Mouse (Mus musculus): ENCODE measurements around the gene Lrrc15. TPM values are rescaled to one million over a fixed set of nuclear protein-coding genes. Genes with fewer than 3 reads are reported as not detected.

The Lrrc15 gene
- polyA plus RNA-seq, 1 experiment from 2014 or later: 0.13 TPM

DNA sequence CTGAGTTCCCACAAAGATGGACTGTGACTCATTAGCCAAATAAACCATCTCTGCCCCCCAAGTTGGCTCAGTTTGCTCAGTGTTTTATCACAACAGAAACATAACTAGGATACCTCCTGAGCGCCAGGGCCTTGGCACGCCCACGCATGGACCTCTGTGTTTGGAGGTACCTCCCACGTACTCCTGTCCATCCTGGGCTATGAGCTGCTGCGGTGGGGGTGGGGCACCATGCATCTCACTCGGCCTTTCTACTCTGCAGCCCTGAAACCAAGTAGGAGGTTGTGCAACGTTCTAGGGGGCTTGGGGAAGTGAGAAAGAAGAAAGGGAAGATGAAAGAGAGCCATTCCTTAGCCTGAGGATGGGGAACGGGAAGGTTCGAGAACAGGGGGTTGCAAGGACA lies 25.3 kb downstream of the Lrrc15 start:
- Histone ChIP-seq H3K4me3 (ENCODE audit: low read length) (no peak overlapping the region), H3K9ac (ENCODE audit: low read length) (no peak overlapping the region), H3K36me3 (ENCODE audit: control insufficient read depth, insufficient read depth, low read length) (no peaks in the 10 kb centered on the region), H3K4me2 (ENCODE audit: low read depth, low read length) (no peak overlapping the region), H3K27ac (ENCODE audit: low read length) (no peak overlapping the region), H3K4me1 (replicated peaks; ENCODE audit: control insufficient read depth, insufficient read depth, low read length) (no peaks in the 10 kb centered on the region), H3K27me3 (ENCODE audit: control insufficient read depth, insufficient read depth, low read depth, low read length) (no peaks in the 10 kb centered on the region), H3K9me3 (ENCODE audit: control insufficient read depth, low read length) (no peaks in the 10 kb centered on the region)
- no peak for ATAC-seq (ENCODE audit: low read depth)
- 62% methylated on average over 9 of the region's 9 CpGs for WGBS

DNA sequence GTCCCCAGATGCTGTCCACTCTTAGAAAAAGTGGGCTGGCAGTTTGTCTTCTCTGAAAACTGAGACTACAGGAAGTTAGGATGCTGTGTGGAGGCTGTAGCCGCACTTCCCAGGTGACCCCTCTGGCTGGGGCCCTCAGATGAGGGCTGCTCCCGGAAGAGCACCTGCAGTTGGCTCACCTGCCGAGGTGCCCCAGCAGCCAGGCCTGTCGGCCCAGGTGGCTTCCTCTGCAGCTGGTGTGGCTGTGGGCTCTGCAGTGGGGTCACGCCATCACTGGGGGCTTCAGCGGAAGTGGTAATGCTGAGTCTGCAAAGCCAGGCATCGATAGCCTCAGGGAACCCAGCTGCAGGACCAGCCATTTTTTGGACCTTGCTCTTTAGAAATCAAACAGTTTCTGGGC lies 28.0 kb downstream of the Lrrc15 start:
- no peak for ATAC-seq (ENCODE audit: low read depth)

DNA sequence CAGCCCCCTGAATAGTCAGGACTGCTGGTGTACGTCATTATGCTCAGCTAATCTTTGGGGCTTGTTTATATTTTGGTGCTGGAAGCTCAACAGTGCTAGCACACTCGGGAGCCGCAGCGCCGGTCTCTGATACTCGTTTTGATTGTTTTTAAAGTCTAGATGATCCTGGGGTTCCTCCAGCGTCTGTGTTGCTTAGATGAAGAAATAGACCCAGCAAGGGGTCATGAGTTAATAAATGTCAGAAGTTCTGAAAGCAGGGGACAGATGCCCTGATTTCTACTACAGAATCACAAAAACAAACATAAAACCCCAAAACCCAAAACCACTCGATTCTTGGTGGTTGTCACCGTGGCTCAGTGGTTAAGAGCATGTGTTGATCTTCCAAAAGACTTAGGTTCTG lies 29.2 kb downstream of the Lrrc15 start:
- H3K36me3 ChIP-seq (ENCODE audit: control insufficient read depth, insufficient read depth, low read length): no peaks in the 10 kb centered on the region

More for the DNA sequence above, 28.0 kb downstream of the Lrrc15 start:
- Histone ChIP-seq H3K9me3 (ENCODE audit: control insufficient read depth, low read length) (no peaks in the 10 kb centered on the region), H3K4me2 (ENCODE audit: low read depth, low read length) (no peak overlapping the region), H3K27ac (ENCODE audit: low read length) (no peak overlapping the region), H3K4me1 (replicated peaks; ENCODE audit: control insufficient read depth, insufficient read depth, low read length) (peaks cover 2% of the 10 kb centered on the region; the same call in 1 of the 2 replicates), H3K36me3 (ENCODE audit: control insufficient read depth, insufficient read depth, low read length) (no peaks in the 10 kb centered on the region), H3K27me3 (ENCODE audit: control insufficient read depth, insufficient read depth, low read depth, low read length) (no peaks in the 10 kb centered on the region), H3K4me3 (ENCODE audit: low read length) (no peak overlapping the region), H3K9ac (ENCODE audit: low read length) (no peak overlapping the region)
- WGBS: 52% methylated on average over 7 of the region's 7 CpGs

DNA sequence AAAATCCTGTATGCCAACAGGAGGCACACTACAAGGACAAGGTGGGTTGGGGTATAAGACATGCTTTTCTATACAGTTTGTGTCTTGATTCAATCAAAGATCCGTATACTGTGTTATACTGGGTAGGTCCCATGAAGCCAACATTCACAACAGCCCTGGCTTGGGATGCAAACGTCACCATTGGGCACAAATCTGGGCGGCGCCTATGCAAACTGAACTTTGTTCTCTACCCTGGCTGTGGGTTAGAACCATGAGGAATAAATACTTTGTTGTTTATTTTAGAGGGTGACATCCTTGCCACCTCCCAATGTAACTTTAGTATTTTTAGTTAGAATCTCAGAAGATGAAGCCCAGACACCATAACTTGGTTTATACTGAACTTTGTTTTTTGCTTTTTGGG lies 29.7 kb downstream of the Lrrc15 start:
- Histone ChIP-seq H3K4me2 (ENCODE audit: low read depth, low read length) (no peak overlapping the region), H3K9ac (ENCODE audit: low read length) (no peak overlapping the region), H3K9me3 (ENCODE audit: control insufficient read depth, low read length) (no peaks in the 10 kb centered on the region), H3K27ac (ENCODE audit: low read length) (no peak overlapping the region), H3K27me3 (ENCODE audit: control insufficient read depth, insufficient read depth, low read depth, low read length) (peaks cover 2% of the 10 kb centered on the region; the same call in 1 of the 2 replicates), H3K36me3 (ENCODE audit: control insufficient read depth, insufficient read depth, low read length) (no peaks in the 10 kb centered on the region), H3K4me3 (ENCODE audit: low read length) (no peak overlapping the region), H3K4me1 (replicated peaks; ENCODE audit: control insufficient read depth, insufficient read depth, low read length) (peaks cover 2% of the 10 kb centered on the region; the same call in 1 of the 2 replicates)
- no peak for ATAC-seq (ENCODE audit: low read depth)
- 85% methylated on average over 4 of the region's 4 CpGs for WGBS

More for the DNA sequence above, 29.2 kb downstream of the Lrrc15 start:
- Histone ChIP-seq H3K27me3 (ENCODE audit: control insufficient read depth, insufficient read depth, low read depth, low read length) (peaks cover 2% of the 10 kb centered on the region; the same call in 1 of the 2 replicates), H3K4me2 (ENCODE audit: low read depth, low read length) (no peak overlapping the region), H3K4me1 (replicated peaks; ENCODE audit: control insufficient read depth, insufficient read depth, low read length) (peaks cover 2% of the 10 kb centered on the region; the same call in 1 of the 2 replicates), H3K27ac (ENCODE audit: low read length) (no peak overlapping the region), H3K9me3 (ENCODE audit: control insufficient read depth, low read length) (no peaks in the 10 kb centered on the region), H3K9ac (ENCODE audit: low read length) (no peak overlapping the region), H3K4me3 (ENCODE audit: low read length) (no peak overlapping the region)
- ATAC-seq (ENCODE audit: low read depth): no peak
- WGBS: 51% methylated on average over 9 of the region's 9 CpGs

DNA sequence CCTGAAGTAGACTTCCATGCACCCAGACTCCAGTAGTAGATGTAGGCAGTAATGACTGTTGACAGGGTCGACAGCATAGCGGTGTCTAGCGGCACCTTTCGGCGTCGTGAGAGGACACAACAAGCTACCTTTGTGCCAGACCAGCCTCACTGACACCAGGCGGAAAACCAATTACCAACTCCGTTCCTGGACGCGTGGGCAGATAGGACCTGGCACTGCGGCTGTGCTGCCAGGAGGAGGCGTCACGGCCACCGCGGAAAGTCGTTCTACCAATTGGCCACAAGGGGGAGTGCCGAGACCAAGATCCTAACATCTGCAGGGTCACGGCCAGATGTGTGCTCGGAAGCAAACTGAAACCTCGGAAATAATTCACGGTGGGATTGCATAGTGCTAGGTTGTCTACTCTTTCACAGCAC lies 31.0 kb downstream of the Lrrc15 start:
- Histone ChIP-seq H3K9me3 (ENCODE audit: control insufficient read depth, low read length) (no peaks in the 10 kb centered on the region), H3K4me3 (ENCODE audit: low read length) (peak overlapping the region; percentile 32), H3K27ac (ENCODE audit: low read length) (no peak overlapping the region), H3K4me1 (replicated peaks; ENCODE audit: control insufficient read depth, insufficient read depth, low read length) (peaks cover 2% of the 10 kb centered on the region; the same call in 1 of the 2 replicates), H3K27me3 (ENCODE audit: control insufficient read depth, insufficient read depth, low read depth, low read length) (peaks cover 2% of the 10 kb centered on the region; the same call in 1 of the 2 replicates), H3K36me3 (ENCODE audit: control insufficient read depth, insufficient read depth, low read length) (no peaks in the 10 kb centered on the region), H3K9ac (ENCODE audit: low read length) (0 out of 2 replicates have a peak overlapping the region, but pooled peaks have one; percentile 11), H3K4me2 (ENCODE audit: low read depth, low read length) (peak overlapping the region; percentile 54)
- peak; percentile 68 for ATAC-seq (ENCODE audit: low read depth)
- WGBS: 2% methylated on average over 21 of the region's 21 CpGs

DNA sequence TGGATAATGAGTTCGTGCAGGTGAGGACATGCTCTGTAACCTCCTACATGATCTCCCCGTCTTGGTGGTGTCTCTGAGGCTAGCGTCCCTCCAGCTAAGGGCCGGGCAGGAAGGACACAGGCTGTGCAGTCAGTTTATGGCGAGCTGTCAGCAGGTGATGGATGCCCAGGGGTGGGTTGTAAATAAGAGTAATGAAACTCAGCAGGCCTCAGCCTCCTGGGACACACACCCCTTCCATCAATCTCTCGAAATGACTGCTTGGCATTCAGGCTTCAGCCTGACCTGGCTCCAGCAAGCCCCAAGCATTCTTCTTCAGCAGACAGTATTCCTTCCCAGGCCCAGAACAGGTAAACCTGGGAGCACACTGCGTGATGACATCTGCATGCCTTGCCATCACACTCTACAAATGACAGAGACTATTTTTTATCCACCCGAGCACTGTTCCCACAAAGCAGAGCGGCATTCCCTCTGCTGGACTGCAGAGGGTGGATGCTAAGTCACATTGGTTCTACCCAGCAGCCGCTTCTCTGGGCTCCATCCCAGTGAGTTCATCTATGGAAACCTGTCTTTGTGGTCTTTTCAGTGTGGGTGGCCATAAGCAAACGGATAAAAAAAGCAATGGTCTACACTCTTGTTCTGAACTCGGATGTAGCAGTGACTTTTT lies 38.9 kb downstream of the Lrrc15 start:
- 48% methylated on average over 12 of the region's 12 CpGs for WGBS
- no peaks in the 10 kb centered on the region for H3K27me3 ChIP-seq (ENCODE audit: control insufficient read depth, insufficient read depth, low read depth, low read length)
- H3K36me3 ChIP-seq (ENCODE audit: control insufficient read depth, insufficient read depth, low read length): no peaks in the 10 kb centered on the region
- no peak overlapping the region for H3K4me3 ChIP-seq (ENCODE audit: low read length)
- no peak for ATAC-seq (ENCODE audit: low read depth)
- no peak overlapping the region for H3K27ac ChIP-seq (ENCODE audit: low read length)
- H3K9ac ChIP-seq (ENCODE audit: low read length): no peak overlapping the region
- H3K4me2 ChIP-seq (ENCODE audit: low read depth, low read length): no peak overlapping the region
- H3K4me1 ChIP-seq (replicated peaks; ENCODE audit: control insufficient read depth, insufficient read depth, low read length): no peaks in the 10 kb centered on the region; the same call in 1 of the 2 replicates
- H3K9me3 ChIP-seq (ENCODE audit: control insufficient read depth, low read length): no peaks in the 10 kb centered on the region

DNA sequence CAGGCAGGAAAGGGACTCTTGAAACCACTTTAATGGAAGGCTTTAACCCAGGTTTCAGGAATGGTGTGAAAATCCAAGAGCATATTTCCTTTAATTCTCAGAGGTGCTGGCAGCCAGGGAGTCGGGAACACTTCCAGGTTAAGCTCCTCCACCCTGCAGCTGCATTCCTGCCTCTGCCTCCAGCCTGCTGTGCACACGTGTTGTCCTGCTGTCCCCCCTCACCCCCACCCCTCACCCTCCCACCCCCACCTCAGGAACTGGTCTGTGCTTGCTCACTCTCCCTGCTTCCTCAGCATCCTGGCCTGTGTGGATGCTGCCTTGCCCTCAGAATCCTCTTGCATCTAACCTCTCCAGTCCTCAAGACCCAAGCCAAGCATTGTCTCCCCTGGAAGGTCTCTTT lies 41.4 kb downstream of the Lrrc15 start:
- 19% methylated on average over 2 of the region's 2 CpGs for WGBS
- ATAC-seq (ENCODE audit: low read depth): no peak
- Histone ChIP-seq H3K9ac (ENCODE audit: low read length) (no peak overlapping the region), H3K36me3 (ENCODE audit: control insufficient read depth, insufficient read depth, low read length) (no peaks in the 10 kb centered on the region), H3K4me2 (ENCODE audit: low read depth, low read length) (no peak overlapping the region), H3K9me3 (ENCODE audit: control insufficient read depth, low read length) (no peaks in the 10 kb centered on the region), H3K4me1 (replicated peaks; ENCODE audit: control insufficient read depth, insufficient read depth, low read length) (no peaks in the 10 kb centered on the region; the same call in 1 of the 2 replicates), H3K4me3 (ENCODE audit: low read length) (no peak overlapping the region), H3K27ac (ENCODE audit: low read length) (no peak overlapping the region), H3K27me3 (ENCODE audit: control insufficient read depth, insufficient read depth, low read depth, low read length) (no peaks in the 10 kb centered on the region)

DNA sequence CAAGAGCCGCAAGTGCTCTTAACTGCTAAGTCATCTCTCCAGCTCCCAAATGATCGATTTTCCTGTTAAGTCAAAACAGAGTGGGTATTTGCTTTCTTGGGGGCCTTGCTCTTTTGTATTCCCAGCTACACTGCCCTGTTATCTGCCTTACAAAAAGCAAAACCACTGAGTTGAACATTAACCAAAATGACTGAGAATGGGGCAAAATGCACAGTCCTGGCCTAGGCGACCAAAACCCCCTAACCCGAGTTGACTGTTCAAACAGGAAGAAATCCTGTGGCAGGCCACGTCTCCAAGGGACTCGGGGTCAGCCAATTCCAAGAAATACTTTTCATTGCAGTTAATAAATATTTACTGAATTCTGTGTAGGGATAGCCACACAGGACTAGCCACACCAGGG lies 44.3 kb downstream of the Lrrc15 start:
- Histone ChIP-seq H3K4me1 (replicated peaks; ENCODE audit: control insufficient read depth, insufficient read depth, low read length) (peaks cover 11% of the 10 kb centered on the region), H3K4me2 (ENCODE audit: low read depth, low read length) (no peak overlapping the region), H3K27me3 (ENCODE audit: control insufficient read depth, insufficient read depth, low read depth, low read length) (0 out of 2 replicates have a peak, but pooled peaks cover 2% of the 10 kb centered on the region), H3K36me3 (ENCODE audit: control insufficient read depth, insufficient read depth, low read length) (no peaks in the 10 kb centered on the region), H3K9ac (ENCODE audit: low read length) (no peak overlapping the region), H3K9me3 (ENCODE audit: control insufficient read depth, low read length) (no peaks in the 10 kb centered on the region), H3K27ac (ENCODE audit: low read length) (no peak overlapping the region), H3K4me3 (ENCODE audit: low read length) (no peak overlapping the region)
- WGBS: 40% methylated on average over 6 of the region's 6 CpGs
- ATAC-seq (ENCODE audit: low read depth): no peak

DNA sequence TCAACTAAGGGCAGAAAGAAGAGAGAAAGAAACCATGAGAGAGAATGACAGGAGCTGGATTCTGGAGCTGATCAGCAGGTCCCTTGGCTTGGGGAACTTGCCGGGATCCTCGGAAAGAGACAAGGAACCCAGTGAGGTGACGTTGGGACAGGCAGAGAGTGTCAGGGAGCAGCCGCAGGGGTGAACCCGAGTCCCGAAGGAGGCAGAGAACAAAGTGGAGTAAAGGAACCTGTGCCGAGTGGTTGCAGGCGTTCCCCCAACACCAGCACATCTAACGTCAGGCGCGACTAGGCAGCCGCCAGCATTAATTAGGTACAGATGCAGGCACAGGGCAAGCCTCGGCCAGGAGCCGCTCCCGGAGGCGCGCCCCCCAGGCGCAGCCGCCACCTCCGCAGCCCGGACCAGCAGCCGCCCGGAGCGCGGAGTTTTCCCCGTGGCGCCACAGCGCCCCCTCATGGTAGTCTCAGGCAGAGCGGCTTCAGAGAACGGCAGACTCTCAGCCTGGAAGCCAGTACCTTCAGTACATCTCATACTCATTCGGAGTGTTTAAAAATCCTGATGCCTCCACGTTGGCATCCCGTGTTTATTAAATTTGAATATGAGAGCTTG lies 46.9 kb downstream of the Lrrc15 start:
- WGBS: 1% methylated on average over 33 of the region's 33 CpGs
- no peaks in the 10 kb centered on the region for H3K36me3 ChIP-seq (ENCODE audit: control insufficient read depth, insufficient read depth, low read length)
- peak overlapping the region; percentile 65 for H3K9ac ChIP-seq (ENCODE audit: low read length)
- peak overlapping the region; percentile 45 for H3K4me3 ChIP-seq (ENCODE audit: low read length)
- peak overlapping the region; percentile 26; the same call in 1 of the 2 replicates for H3K27ac ChIP-seq (ENCODE audit: low read length)
- H3K27me3 ChIP-seq (ENCODE audit: control insufficient read depth, insufficient read depth, low read depth, low read length): 0 out of 2 replicates have a peak, but pooled peaks cover 2% of the 10 kb centered on the region
- peak overlapping the region; percentile 69 for H3K4me2 ChIP-seq (ENCODE audit: low read depth, low read length)
- no peaks in the 10 kb centered on the region for H3K9me3 ChIP-seq (ENCODE audit: control insufficient read depth, low read length)
- peak; percentile 80 for ATAC-seq (ENCODE audit: low read depth)
- peaks cover 24% of the 10 kb centered on the region for H3K4me1 ChIP-seq (replicated peaks; ENCODE audit: control insufficient read depth, insufficient read depth, low read length)

All from lung, embryonic 16.5 days (tissue).